Mouse (Mus musculus) G1E (cell line): ENCODE results near the gene Cdca7l. TPM values are rescaled to one million over a fixed set of nuclear protein-coding genes. Genes with fewer than 3 reads are reported as not detected.

ENCODE experiments used
- ATAC-seq: 2 replicates; pipeline ENCODE4 v1.8.0; 2016; ENCODE audit warnings: mild to moderate bottlenecking; ENCODE audit not compliant: insufficient number of reproducible peaks, poor library complexity, low FRiP score, severe bottlenecking; ENCODE audit errors: extremely low read depth
- DNase-seq: peaks from one replicate; pipeline ENCODE4 v3.0.0; 2012; ENCODE audit warnings: low spot score
- H3K27me3 ChIP-seq: 2 replicates; pipeline ENCODE4 v1.6.1; 2012; ENCODE audit warnings: mild to moderate bottlenecking, low read length, inconsistent platforms; ENCODE audit not compliant: insufficient read depth
- H3K36me3 ChIP-seq: replicated peaks from 2 replicates; pipeline ENCODE3; 2012; ENCODE audit warnings: mild to moderate bottlenecking, inconsistent platforms
- H3K4me1 ChIP-seq: 2 replicates; pipeline ENCODE4 v1.6.1; 2012; ENCODE audit warnings: low read depth, low read length, inconsistent platforms, mixed read lengths; ENCODE audit not compliant: insufficient read depth
- H3K4me3 ChIP-seq: 2 replicates; pipeline ENCODE4 v1.5.1; 2012; ENCODE audit warnings: low read depth, mild to moderate bottlenecking, inconsistent platforms, low read length, moderate library complexity, mixed read lengths
- H3K9me3 ChIP-seq: replicated peaks from 2 replicates; pipeline ENCODE4 v1.6.1; 2012; ENCODE audit warnings: inconsistent platforms
- CTCF ChIP-seq: IDR thresholded peaks from 2 replicates; pipeline ENCODE4 v1.5.1; 2012; ENCODE audit warnings: low read depth, low read length, inconsistent platforms, mixed read lengths
- GATA1 ChIP-seq: IDR thresholded peaks from 2 replicates; pipeline ENCODE4 v1.6.1; 2012; ENCODE audit warnings: borderline replicate concordance, low read length, inconsistent platforms, mixed read lengths
- GATA2 ChIP-seq: IDR thresholded peaks from 2 replicates; pipeline ENCODE4 v1.6.1; 2012; ENCODE audit warnings: low read depth, low read length, inconsistent platforms, borderline replicate concordance
- POLR2AphosphoS5 ChIP-seq: IDR thresholded peaks from 2 replicates; pipeline ENCODE4 v1.6.1; 2012; ENCODE audit warnings: low read depth, low read length, inconsistent platforms; ENCODE audit not compliant: insufficient replicate concordance
- TAL1 ChIP-seq: conservative IDR thresholded peaks from 2 replicates; pipeline ENCODE4 v1.6.1; 2012; ENCODE audit warnings: low read depth, low read length, inconsistent platforms, mixed read lengths
- polyA plus RNA-seq: library from polyadenylated mRNA; stranded (reverse); fragments of >175 nt; gene quantifications from 2 replicates; pipeline ENCODE4 v1.2.3, GENCODE M21; 2012
- total RNA-seq, 2 experiments: library from RNA; stranded (forward) in 1 of 2; stranded (reverse) in 1 of 2; fragments of 200-1000 nt in 1 of 2; fragments of >200 nt in 1 of 2; fragmentation: Nextera tagmentation in 1 of 2; gene quantifications; 2 replicates each; pipeline ENCODE4 v1.2.3; 2014 to 2017

The Cdca7l gene
- total and polyA plus RNA-seq, 3 experiments: 6.8 to 19.9 (median 15.0) TPM

DNA sequence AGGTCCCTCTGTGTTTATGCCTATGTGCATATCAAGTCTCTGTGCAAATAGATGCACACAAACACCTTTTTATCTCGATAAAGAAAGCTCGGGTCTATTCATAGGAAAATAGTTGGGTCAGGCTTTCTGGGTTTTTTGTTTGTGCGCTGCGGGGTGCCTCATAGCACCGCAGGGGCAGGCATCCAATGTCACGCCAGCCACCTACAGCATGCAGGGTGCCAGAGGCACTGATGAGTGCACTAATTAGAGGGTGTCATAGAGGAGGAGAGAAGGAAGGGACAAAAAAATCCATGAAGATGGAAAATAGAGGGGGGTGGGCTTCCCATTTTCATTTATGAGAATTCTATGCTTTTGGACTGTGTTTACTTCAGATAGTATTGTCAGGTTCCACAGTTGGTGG lies 17.5 kb upstream of the Cdca7l start:
- DNase-seq: no peak
- TF ChIP-seq GATA1 (no peak), TAL1 (no peak), CTCF (no peak), GATA2 (no peak), POLR2AphosphoS5 (no peak)
- peaks cover 20% of the 10 kb centered on the region for H3K9me3 ChIP-seq
- no peaks in the 10 kb centered on the region for H3K4me1 ChIP-seq
- no peak for ATAC-seq
- no peaks in the 10 kb centered on the region for H3K36me3 ChIP-seq
- H3K4me3 ChIP-seq: no peak overlapping the region
- no peaks in the 10 kb centered on the region for H3K27me3 ChIP-seq

DNA sequence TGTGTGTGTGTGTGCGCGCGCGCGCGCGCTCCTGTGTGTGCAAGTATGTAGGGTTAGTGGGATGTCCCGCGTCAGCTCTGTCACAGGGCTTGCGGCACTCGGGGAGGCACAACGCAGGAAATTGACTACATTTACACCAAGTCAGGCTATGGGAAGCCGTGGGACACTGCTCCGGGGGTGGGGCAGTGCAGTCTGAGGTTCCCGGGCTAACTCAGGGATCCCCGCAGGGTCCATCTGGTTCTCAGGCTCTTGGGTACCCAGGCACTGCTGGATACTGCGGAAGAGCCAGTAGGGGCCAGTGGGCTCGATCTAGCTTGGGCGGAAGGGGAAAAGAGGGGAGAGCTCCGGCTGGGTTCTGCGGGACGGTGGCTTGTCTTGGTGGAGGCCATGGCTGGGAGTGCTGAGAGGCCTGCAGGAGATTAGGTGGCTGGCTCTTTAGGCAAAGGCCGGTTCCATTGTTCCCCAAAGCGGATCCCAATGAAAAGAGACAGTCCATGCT lies 15.5 kb upstream of the Cdca7l start:
- TF ChIP-seq CTCF (no peak), TAL1 (no peak), GATA1 (no peak), POLR2AphosphoS5 (no peak), GATA2 (no peak)
- no peak overlapping the region for H3K4me3 ChIP-seq
- no peak for ATAC-seq
- H3K36me3 ChIP-seq: no peaks in the 10 kb centered on the region
- no peaks in the 10 kb centered on the region for H3K27me3 ChIP-seq
- peaks cover 23% of the 10 kb centered on the region for H3K9me3 ChIP-seq
- no peaks in the 10 kb centered on the region for H3K4me1 ChIP-seq
- no peak for DNase-seq

DNA sequence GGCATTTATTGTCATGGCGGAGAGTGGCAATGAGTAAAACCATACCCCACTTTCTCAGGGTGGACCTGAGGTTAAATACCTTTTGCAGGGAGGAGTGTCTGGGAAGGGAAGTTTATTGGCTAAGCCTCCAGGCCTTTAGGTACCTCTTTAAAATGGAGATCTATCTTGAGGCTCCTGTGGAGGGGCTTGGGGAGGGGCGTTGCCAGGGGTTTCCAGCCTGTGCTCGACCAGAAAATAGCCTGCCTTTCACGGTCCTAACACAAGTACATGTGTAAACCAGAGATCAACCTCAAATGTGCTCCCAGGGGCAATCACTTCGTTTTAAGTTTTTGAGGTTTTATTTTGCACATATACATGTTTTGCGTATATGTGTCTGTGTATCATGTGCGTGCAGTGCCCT lies 15.1 kb upstream of the Cdca7l start:
- Histone ChIP-seq H3K27me3 (no peaks in the 10 kb centered on the region), H3K4me1 (no peaks in the 10 kb centered on the region), H3K4me3 (no peak overlapping the region), H3K9me3 (peaks cover 20% of the 10 kb centered on the region), H3K36me3 (no peaks in the 10 kb centered on the region)
- no peak for DNase-seq
- ATAC-seq: no peak
- no peak for TF ChIP-seq TAL1
- no peak for TF ChIP-seq CTCF
- no peak for TF ChIP-seq GATA2

DNA sequence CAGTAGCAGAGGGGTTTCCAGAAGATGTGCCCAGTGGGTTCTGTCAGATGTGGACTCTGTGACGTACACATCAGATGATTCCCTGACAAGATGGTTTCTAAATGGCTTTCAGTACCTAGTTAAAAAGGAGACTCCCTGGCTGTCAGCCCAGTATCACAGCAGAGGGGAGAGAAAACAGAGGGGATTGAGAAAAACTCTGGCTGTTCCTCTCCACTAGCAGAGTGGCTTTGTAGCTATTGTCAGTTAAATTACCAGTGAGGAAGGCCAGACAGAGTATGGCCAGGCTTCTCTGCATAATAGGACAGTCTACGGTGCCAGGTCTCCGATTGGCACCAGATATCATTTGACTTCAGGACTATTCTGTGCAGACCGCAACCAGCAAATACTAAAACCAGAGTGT lies 8.8 kb upstream of the Cdca7l start:
- ATAC-seq: no peak
- no peaks in the 10 kb centered on the region for H3K27me3 ChIP-seq
- no peak for DNase-seq
- H3K9me3 ChIP-seq: peaks cover 16% of the 10 kb centered on the region
- H3K4me1 ChIP-seq: no peaks in the 10 kb centered on the region
- H3K36me3 ChIP-seq: no peaks in the 10 kb centered on the region
- no peak overlapping the region for H3K4me3 ChIP-seq
- TF ChIP-seq TAL1: no peak
- no peak for TF ChIP-seq CTCF
- no peak for TF ChIP-seq GATA1
- no peak for TF ChIP-seq POLR2AphosphoS5
- TF ChIP-seq GATA2: no peak

DNA sequence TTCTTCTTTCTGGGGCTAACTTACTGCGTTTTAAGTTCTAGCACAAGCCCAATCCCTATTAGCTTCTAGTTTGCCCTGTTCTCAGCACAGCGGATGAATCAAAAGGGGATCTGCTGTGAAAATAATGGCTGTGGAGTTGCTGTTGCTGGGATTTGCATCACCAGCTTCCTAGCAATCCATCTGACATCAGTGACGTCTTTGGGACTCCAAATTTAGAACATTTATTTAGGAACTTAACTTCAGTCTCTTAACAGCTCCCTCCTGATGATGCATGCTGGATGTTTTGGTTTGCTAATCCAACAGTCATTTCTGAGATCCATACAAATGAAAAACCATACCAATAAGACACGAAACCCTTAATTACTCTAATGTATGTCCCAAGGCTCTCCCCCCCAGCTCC lies 1.5 kb downstream of the Cdca7l start:
- no peaks in the 10 kb centered on the region for H3K27me3 ChIP-seq
- H3K36me3 ChIP-seq: no peaks in the 10 kb centered on the region
- DNase-seq: no peak
- TF ChIP-seq GATA1 (no peak), GATA2 (no peak), POLR2AphosphoS5 (no peak), CTCF (no peak), TAL1 (no peak)
- ATAC-seq: no peak
- H3K4me1 ChIP-seq: no peaks in the 10 kb centered on the region
- H3K9me3 ChIP-seq: peaks cover 30% of the 10 kb centered on the region
- H3K4me3 ChIP-seq: no peak overlapping the region

DNA sequence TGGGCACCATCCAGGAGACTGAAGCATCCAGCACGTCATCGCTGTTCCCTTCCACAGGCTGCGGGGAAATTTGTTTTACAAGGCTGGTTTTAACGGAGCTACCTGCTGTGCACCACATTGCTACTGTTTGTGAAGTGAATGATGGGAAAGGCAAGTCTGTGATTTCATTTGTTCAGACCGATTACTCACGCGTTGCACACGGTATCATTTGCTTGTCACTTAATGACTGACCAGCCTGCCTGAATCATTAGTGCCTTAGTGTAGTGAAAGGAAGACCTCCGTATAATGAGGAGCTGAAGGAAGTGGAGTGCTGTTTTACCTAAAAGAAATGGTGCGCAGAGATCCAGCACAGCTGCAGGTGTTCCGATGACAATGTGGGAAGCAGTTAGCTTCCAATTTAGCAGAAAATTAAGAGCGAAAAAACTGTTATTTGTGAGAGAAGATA lies 1.9 kb downstream of the Cdca7l start:
- no peaks in the 10 kb centered on the region for H3K36me3 ChIP-seq
- ATAC-seq: no peak; the same call in 1 of the 2 replicates

DNA sequence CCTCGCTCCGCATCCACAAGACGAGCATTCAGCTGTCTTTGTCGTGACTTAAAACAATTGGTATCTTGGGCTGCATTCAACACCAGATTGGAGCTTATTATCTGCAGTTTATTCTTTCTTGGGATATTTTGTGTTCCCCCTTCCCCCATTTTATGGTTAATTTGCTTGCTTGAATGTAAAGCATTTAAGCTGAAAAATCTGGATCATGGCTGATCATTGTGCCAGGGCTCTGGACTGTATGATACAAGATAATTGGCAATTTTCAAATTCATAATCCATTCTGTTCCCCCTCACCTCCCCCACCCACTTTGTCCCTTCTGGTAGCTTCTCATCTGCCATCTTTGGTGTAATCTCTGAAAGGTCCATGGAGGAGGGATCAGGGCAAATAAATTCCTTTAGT lies 2.4 kb downstream of the Cdca7l start:
- TF ChIP-seq GATA1: no peak
- TF ChIP-seq POLR2AphosphoS5: no peak
- no peak for TF ChIP-seq CTCF
- no peak for TF ChIP-seq GATA2
- TF ChIP-seq TAL1: no peak
- no peaks in the 10 kb centered on the region for H3K4me1 ChIP-seq
- H3K27me3 ChIP-seq: no peaks in the 10 kb centered on the region
- no peak overlapping the region for H3K4me3 ChIP-seq
- ATAC-seq (no peak), DNase-seq (no peak)
- H3K9me3 ChIP-seq: peaks cover 30% of the 10 kb centered on the region
- no peaks in the 10 kb centered on the region for H3K36me3 ChIP-seq

More for the DNA sequence above, 1.9 kb downstream of the Cdca7l start:
- no peaks in the 10 kb centered on the region for H3K27me3 ChIP-seq
- H3K4me1 ChIP-seq: no peaks in the 10 kb centered on the region
- no peak for TF ChIP-seq CTCF
- no peak for TF ChIP-seq GATA1
- peaks cover 30% of the 10 kb centered on the region for H3K9me3 ChIP-seq
- no peak overlapping the region for H3K4me3 ChIP-seq
- no peak for DNase-seq
